In the genomic region with DNA sequence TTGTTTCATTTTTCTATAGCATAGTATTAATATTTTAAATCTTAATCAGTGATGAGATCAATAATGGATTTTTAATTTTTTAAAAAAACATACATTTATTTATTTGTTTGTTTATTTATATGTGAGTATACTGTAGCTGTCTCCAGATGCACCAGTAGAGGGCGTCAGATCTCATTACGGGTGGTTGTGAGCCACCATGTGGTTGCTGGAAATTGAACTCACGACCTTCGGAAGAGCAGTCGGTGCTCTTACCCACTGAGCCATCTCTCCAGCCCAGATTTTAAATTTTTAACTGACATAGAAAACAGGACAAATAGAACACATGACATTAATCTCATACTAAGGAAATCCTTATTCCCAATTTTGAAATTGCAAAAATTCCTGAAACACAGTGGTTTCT, we compare ENCODE assay signal across 7 mouse cellular contexts. TPM values are rescaled to one million over a fixed set of nuclear protein-coding genes. Genes with fewer than 3 reads are reported as not detected.
"Had no signal": no experiment of that assay in that cellular context is flagged by ENCODE, and none has a peak within 500 bp of the region (broad histone marks: within the 10 kb centered on the region; RNA-seq: fewer than 3 reads in every experiment).

No protein-coding gene starts in this region.

RNA-seq across cellular contexts. Expression of a gene that starts 37.8 kb away (rescaled TPM):
- total RNA-seq: megakaryocyte progenitor cell, adult 5-6 weeks; monocyte, adult 5-6 weeks; neutrophil, adult 5-6 weeks had no signal
- polyA plus RNA-seq: lung, adult 2 months; lung, postnatal 0 days; macrophage; neural tube, embryonic 14.5 days had no signal
